Mouse (Mus musculus) cerebellum, postnatal 4 days (tissue): Measurements from ENCODE around the gene Ppp1r27.
A peak's percentile ranks its signal among the peaks of the same experiment; 100 is the strongest.

Experiments
- DNase-seq, 2 experiments: peaks; one replicate each; pipeline ENCODE4 v3.0.0; 2022; ENCODE audit warnings: low spot score in 2 of 2, mixed read lengths in 1 of 2

Gene Ppp1r27

DNA sequence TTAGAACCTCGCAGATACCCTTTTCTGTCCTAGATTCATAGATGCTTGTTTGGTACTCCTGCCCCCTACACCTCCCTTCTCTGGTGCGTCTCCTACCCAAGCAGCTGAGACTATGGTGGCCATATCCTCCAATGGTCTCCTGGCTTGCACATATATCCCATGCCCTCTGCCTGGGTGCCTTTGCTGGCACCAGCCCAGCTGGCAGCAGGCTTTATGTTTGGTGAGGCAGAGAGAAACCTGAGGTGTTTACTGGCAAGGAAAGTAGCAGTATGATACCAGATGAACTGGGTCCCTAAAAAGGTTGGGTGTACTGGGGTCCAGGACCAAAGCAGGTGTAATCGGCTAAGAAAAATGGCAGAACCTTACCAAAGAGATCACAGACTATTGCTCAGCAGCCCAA, 5.0 kb downstream of the Ppp1r27 start:
- DNase-seq, result no peak

DNA sequence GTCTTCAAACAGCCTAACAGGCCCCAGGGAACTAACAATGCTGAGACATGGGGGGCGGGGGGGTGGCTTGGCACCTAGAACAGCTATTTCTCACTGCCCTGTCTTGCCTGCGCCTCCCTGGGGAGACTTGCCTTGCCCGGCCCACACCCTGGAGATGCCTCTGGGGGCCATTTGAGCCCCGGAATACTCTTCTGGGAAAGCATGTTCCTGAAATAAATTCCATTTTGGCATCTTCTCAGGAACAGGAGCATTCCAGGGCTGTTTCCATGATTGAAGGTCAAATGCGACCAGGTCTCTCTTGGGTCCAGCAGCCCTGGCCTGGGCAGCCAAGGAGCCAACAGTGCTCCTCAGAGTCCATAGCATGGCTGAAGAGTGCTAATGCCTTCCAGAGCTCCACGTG, 8.6 kb downstream of the Ppp1r27 start:
- DNase-seq, result no peak

DNA sequence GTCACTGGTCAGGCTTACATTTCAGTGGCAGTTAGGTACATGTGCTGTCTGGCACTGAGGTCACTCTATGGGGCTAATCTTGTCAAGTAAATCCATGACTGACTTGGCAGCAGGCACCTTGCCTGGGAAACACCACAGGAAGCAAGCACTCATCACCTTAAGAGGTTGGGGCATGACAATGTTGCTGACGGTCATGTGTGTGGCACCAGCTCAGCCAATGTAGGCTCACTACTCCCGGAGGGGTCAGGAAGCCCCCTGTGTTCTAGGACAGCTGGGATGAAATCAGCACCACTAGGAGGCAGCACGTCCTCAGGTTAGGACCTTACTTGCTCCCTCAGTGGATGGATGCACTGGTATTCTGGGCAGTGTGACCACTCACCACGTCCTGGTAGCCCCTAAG, 9.0 kb downstream of the Ppp1r27 start:
- DNase-seq, result no peak

- no peak for DNase-seq
These were observed 11.5 kb downstream of the Ppp1r27 start for GRCm38 (mm10) chr11:120539285-120540014.

- DNase-seq, result no peak
These were observed 12.0 kb downstream of the Ppp1r27 start for GRCm38 (mm10) chr11:120538955-120539284.

DNA sequence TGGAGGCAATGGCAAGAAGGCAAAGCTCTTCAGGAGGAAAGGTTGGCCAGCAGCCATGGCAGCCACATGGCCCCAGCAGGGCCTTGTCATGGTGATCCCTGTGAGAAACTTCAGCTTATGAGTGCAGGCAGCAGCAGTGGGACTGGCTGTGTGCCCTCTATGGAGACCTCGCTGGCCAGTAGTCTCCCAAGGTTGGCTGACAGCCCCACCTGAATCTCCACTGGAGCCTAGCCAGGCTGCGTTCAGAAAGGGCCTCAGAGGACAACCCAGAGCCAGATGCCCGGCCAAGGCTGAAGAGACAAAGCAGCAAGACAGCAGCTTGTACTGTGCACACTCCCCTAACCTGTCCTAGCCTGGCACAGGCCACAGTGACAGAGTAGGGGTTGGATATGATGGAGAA, 12.4 kb downstream of the Ppp1r27 start:
- DNase-seq, result peak; percentile 43 to 88

- no peak for DNase-seq
These were observed 15.1 kb downstream of the Ppp1r27 start for GRCm38 (mm10) chr11:120535804-120536203.

- no peak for DNase-seq
These were observed 15.8 kb downstream of the Ppp1r27 start for GRCm38 (mm10) chr11:120535145-120535544.

GRCm38 (mm10) chr11:120534093-120534492, 16.8 kb downstream of the Ppp1r27 start:
- DNase-seq, result no peak

GRCm38 (mm10) chr11:120531646-120532045, 19.3 kb downstream of the Ppp1r27 start:
- no peak for DNase-seq

DNA sequence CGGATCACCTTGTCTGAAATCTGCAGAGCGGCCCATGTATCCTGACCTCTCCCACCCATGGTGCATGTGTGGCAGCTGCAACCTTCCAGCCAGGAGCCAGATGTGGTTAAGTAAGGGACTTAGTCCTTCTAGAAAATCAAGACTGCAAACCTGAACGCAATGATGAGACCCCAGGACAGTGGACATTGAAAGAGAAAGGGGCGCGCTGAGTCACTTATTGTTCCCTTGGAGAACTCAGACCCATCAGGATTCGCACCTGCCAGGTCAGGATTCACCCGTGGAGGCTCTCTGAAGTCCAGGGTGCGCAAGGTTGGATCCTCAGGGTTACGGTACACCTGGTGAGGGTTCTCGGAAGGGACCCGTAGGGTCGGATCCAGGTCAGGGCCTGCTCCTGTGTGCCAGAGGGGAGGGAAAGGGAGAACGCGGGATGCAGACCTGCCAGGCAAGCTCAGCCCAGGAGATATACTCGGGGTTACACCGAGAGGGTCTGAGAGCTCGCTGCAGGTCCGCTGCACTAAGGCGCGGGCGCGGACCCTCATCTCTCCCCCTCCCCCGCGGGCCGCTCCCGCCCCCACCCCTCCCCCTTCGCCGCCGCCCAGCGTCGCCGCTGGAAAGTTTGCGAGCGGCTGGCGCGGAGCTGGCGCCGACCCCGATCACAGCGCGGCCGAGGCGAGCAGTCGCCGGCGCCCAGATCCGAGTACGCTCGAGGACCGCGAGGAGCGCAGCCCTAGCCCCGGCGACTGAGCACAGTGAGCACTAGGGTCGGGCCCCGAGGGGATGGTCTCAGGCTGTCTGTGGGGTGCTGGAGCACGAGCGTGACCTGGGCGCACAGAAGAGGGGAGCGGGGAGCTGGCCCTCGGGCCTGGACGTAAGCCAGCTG, 20.6 kb downstream of the Ppp1r27 start, which contains the start of gene Gcgr:
Gene Gcgr (plus strand): TSS at position 615 of the 880 bp plus-strand sequence.
- no peak for DNase-seq

GRCm38 (mm10) chr11:120528903-120529302, 22.0 kb downstream of the Ppp1r27 start:
- DNase-seq, result no peak

GRCm38 (mm10) chr11:120527690-120528354, 23.1 kb downstream of the Ppp1r27 start:
- DNase-seq, result no peak

DNA sequence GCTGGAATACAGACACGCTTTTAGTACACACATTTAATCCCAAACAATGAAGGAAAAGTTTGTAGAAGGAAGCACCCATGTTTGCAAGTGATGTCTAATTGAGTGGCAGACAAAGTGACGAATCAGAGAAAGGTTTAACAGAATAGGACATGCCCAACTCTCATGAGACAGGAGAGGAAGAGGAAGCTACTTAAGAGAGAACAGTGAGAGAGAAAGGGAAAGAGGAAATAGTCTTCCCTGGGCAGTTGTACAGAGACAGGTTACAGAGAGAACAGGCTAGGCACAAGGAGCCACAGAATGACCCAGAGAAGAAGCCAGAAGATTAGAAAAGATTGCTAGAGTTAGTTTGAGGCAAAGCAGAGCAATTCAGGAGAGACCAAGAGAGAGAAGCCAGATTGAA, 25.0 kb downstream of the Ppp1r27 start:
- no peak for DNase-seq

DNA sequence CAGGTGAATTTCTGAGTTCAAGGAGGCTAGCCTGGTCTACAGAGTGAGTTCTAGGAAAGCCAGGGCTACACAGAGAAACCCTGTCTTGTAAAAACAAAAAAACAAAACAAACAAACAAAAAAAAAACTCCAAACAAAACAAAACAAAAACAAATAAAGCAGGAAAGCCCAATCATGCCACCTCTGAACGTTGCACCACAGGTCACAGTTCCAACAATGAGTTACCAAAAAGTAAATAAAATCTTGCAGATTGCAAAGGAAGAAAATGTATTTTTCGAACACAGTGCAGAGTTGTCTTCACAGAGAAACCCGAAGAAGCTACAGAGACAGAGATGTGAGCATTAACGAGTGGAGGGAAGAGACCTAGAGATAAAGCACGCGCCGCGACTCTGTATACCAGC, 28.4 kb downstream of the Ppp1r27 start:
- DNase-seq, result no peak

DNA sequence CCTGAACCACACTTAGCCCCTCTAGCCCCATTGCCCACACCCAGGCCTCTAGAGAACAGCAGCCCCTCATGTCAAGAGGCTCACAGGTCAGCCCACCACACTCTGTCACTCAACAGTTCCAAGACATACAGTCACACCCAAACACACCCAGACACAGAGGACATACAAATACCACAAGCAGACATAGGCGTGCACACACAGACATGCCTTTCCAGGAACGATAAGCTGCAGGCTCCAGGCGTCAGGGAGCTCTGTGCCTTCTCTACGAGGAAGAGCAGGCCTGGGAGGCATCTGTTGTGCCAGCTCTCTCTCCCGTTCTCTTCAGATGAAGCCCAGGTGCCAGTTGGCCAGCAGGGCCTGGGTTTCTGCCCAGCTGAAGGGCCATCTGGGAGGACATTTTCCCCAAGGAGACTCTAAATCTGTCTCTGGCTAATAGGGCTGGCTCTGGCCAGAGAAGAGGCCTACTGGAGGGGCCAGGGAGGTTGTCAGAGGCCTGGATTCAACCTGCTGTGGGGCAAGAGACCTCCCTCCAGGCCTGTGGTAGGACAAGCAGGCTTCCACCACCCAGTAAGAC, 29.9 kb downstream of the Ppp1r27 start:
- DNase-seq, result peak in 1 of 2 experiments; percentile 69

- no peak for DNase-seq
These were observed 30.4 kb downstream of the Ppp1r27 start for GRCm38 (mm10) chr11:120520498-120520897.

- DNase-seq, result no peak
These were observed 31.2 kb downstream of the Ppp1r27 start for GRCm38 (mm10) chr11:120519738-120520137.

DNA sequence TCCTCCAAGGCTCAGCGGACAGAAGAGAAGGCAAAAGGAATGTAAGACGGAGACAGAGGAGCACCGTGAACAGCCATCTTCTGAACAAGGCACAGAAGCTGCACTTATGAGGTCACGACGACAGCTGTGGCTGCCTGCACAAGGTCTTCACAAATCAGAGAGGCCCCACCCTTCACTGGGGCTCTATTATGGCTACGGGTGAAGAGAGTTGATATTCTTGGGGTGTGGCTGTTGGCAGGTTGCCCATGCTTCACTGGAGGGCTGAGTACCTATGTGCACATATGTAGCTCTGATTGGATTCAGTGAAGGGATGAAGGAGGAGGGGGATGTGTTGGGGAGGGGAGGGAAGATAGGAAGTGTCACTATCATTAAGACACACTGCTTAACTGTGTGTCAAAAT, 32.4 kb downstream of the Ppp1r27 start:
- DNase-seq, result no peak

- DNase-seq, result no peak
These were observed 32.9 kb downstream of the Ppp1r27 start for GRCm38 (mm10) chr11:120518027-120518426.

- no peak for DNase-seq
These were observed 33.8 kb downstream of the Ppp1r27 start for GRCm38 (mm10) chr11:120517147-120517546.

- peak; percentile 91 to 92 for DNase-seq
These were observed 35.3 kb downstream of the Ppp1r27 start for GRCm38 (mm10) chr11:120515611-120516010.
